Mouse (Mus musculus): ENCODE measurements at regions not wholly inside any gene's neighbourhood (a gene's known extent, or its start where the extent isn't known, plus 50 kb on each side); places are given as distances from the start of the nearest gene placed in this dataset.

DNA sequence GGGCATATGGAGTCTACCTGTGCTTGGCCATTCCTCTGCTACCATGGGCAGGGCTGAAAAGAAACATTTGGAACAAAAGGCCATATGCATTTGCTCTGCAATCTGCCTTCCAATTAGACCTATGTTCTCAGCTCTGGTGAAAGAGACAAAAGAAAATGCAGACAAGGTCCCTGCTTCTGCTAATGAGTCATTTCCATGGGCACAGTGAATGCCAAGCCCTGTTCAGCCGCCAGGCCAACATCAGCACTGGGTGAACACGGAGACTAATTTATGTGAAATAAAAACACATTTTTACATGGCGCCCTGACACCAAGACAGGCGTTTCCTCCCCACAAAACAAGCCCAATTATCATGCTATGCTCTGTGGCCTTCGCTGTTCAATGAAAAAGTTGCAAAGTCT is 419.5 kb upstream of the Kdm8 start:
- DNase-seq (ENCODE audit: low spot score), result no peak

DNA sequence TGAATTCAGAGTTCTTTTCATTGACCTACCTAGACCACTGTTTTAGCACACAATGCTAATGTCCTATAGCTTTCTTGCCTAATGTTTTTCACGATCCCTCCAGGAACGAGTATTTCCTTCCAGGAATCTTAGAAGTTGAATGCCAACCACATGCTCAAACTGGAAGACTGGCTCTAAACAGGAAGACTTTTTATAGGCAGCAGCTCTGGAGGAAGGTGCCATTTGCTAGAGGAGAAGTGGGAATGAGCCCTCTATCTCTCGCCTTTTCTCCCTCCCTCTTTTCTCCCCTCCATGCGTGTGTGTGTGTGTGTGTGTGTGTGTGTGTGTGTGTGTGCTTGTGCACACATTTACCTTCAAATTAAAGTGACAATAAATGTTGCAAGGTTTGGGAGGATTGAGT is 410.7 kb upstream of the Kdm8 start:
- DNase-seq (ENCODE audit: low spot score), result no peak

DNA sequence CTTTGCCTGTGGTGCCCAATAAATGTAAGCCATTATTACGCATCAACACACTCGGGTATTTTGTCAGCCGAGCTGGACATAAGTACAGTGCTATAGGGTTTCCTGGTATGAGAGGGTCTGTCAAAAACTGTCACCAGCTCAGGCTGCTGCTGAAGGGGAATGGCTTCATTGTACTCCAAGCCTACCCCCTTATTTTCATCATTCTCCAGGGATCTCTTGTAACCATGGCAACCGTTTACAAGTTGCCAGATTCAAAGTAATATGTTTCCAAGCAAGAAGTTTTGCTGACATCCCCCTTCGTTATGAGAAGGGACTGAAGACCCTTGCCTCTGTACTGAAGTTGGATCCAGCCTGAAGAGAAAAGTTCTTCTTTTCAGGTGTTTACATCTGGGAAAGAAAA is 410.3 kb upstream of the Kdm8 start:
- DNase-seq (ENCODE audit: low spot score), result no peak

DNA sequence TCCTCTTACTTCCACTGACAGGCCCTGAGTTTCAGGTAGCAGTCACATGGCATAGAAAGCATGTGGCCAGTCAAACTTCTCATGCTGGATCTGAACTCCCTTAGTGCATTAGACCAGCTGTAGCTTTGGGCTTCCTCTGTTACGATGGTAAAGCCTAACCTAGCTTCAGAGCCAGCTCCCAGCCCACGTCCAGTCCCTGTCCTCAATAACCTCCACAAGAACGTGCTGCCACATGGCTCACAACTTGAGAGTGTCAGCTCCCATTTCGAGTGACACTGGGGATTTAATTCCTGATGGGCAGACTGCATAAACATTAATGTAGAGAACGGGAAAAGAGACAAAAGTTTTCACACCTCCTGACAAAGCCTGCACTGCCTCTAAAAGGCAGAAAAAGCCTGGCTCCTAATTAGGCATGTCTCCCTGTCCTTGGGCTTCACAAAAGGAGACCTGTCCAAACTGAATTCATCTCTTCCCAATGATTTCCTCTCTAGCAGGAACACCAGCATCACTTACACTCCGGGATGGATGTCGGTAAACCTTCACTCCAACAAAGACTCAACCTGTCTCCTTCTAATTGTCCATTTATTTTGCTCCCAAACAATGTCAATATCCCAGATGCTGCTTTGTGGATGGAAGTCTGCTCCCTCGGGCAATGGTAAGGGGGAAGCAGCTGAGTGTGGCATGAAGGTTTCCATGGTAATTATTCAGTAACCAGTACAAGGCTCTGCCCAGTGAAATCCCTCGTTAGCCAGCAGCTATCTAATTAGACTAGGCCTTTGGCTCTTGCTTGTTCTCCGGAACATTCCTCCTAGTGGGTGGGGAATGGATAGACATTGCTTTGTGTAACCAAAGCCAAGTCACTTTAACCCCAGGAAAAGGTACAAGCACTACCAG is 408.1 kb upstream of the Kdm8 start:
- no peak for DNase-seq (ENCODE audit: low spot score)

DNA sequence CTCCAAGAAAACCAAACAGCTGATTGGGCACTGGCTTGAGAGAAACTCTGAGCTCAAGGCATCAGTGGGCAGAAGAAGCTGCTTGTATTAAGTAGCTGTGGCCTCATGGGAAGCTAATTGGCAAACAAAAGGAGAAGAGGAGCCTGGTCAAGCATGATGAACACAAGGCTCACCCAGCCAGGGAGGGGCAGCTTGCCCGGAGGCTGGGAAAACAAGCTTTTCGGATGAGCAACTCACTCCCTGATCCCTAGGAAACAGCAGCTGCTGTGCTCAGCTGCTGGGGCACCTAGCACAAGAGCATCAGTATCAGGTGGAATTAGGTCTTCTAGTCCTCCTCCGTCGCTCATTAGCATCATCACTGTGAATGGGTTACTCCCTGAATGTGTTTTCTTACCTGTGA is 405.6 kb upstream of the Kdm8 start:
- no peak for DNase-seq (ENCODE audit: low spot score)

DNA sequence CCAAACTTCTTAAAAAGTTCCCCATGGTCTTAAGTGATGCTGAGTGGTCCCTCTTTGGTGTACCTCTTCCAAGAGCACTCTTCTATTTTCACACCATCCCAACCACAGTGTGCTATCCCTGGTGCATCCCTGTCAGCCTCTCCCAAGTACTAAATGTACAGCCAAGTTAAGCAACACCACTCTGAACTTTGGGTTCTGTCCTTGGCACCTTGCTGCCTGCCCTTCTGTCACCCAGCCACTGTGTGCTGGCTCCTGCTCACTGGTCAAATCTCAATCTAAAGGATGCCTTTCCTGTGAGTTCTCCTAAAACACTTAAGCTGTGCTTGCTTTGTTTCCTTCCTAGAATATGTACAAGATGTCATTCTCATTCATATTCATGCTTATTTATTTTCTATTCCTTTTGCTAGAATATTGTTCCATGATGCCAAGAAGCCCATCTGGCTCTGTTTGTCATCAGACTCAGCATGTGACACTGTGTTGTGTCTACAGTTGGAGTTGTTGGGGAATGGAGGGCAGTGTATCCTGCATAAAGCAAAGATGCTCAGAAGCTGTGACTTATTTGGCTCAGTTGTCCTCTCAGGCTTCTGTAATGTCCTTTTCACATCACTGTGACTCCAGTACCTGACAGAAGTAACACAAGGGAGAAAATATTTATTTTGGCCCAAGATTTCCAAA is 388.4 kb upstream of the Kdm8 start:
- no peak for DNase-seq (ENCODE audit: low spot score)

DNA sequence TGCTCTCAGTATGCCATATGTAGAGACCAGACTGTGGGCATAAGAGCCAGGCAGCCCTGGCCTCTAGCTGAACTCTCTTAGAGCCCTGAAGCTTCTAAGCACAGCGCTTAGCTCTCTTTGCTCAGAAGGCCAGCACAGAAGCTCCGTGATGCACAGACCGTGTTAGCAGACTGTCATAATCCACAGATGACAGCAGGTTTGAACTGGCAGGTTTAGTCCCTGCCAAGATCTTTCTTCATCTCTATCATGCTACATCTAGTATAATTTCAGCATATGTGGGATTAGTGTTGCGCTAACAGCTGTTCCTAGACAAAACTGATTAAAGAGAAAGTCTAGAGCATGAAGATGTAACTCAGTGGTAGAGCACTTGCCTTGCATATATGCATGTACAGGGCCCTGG is 342.0 kb upstream of the Kdm8 start:
- DNase-seq (ENCODE audit: low spot score), result no peak

DNA sequence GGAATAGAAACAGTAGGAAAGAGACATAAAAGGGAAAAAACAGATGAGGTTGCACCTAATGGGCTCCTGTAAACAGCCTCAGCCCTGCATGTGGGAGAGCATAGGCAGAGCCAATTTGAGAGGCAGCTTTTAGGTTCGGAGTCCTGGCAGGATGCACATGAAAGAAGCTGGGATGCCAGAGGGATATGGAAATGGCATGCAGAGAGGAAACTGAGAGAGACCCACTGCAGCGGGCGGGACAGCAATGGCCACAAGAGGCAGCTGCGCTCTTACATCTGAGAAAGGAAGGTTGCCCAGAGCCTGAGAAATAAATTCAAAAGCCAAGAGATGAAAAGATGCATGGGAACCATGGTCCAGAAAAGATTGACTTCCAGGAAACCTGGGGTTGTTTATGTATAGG is 340.5 kb upstream of the Kdm8 start:
- DNase-seq (ENCODE audit: low spot score), result no peak

DNA sequence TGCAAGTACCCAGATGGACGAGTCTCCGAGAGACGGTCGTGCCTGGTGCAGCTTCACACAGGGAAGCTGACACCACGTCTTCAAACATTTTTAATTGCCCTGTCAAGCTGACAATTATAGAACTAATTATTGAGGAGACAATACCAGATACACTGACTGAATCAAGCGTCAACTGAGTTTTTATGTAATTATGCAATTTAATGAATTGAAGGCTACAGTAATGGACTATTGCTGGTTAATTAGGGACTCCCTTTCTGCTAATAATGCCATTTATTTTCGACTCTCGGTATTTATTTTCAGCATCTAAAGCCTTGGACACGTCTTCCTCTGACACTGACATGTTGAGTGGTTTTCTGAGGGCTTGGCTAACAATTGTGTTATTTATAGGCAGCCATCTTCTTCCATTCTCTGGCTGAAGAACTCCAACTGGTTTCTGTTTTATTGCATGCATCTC is 331.6 kb upstream of the Kdm8 start:
- no peak for DNase-seq (ENCODE audit: low spot score)

DNA sequence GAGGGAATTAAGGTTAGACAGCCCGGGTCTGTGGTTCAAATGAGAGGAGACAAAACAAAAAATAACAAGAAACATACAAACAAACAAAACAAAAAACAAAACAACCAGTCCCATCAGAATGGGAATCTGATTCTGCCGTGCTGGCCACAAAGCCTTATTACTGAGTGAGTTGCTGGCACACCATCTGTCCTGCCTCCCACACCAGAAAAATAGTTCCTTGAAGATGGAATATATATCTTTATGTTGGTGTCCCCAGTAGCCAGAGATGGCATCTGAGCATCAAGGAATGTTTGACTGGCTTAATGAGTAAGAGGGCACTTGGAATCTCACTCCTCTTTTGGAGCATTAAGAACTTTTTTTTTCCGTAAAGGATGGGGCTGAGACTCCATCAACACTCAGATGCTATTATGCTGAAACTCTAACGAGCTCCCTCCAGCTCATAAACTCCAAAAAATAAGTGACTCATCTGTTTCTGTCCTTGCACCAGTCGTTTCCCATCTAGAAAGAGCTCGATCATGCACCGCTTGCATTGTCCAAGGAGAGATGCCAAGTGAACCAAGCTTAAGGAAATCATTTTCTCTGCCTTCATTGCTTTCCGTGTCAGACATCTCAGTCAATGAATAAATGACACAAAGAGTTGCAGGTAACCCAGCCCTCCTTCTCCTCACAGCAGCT is 329.0 kb upstream of the Kdm8 start:
- DNase-seq (ENCODE audit: low spot score), result no peak

DNA sequence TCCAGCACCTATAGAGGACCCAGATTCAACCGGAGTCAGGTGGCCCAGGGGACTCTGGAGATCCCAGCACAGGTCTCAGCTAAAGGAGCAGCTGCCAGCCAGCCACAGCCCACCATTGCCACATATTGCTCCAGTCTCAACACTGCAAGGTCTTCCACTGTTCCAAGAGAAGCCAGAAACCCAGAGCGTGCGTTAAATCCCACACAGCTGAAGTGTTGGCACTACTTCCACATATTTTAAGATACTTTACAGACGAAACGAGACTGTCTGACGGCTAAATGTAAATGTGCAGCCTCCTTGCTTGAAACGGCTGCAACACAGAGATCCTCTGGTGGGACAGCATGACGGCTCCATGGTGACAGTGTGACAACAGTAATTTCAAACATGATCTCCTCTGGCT is 327.3 kb upstream of the Kdm8 start:
- DNase-seq (ENCODE audit: low spot score), result no peak

DNA sequence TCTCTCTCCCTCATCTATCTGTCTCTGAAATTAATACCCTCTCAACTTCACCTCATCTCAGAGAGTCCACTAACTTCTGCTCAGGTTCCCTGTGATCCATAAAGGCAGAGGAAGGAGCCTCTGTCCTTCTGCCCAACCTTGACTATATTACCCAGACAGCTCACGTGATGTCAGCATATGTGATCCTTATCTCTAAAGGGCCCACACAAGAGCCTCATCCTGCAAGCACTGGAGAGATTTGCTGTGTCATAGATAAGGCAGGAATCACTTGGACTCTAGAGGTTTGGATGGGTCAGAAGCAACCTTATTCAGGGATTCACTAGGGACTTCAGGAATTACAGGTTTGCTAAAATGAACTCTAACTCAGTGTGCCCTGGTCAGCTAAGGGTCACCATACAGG is 315.3 kb upstream of the Kdm8 start:
- DNase-seq (ENCODE audit: low spot score), result no peak

DNA sequence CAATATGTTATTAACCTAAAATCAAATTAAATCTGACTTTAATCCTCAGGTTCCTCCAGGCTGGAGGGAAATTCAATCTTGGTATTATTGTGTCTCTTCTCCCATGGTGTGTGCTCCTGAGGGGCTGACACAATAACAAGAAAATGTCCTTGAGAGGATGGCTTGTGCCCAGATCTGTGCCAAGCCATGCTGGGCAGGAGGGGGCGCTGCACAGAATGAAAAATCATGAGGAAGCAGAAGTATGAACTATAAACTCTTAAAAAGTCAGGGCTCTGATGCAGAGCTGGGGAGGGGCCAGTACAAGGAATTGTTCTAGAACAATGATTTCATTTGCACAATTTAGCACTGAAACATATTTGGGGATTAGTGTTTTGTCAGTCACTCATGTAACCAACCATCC is 312.5 kb upstream of the Kdm8 start:
- DNase-seq (ENCODE audit: low spot score), result no peak

DNA sequence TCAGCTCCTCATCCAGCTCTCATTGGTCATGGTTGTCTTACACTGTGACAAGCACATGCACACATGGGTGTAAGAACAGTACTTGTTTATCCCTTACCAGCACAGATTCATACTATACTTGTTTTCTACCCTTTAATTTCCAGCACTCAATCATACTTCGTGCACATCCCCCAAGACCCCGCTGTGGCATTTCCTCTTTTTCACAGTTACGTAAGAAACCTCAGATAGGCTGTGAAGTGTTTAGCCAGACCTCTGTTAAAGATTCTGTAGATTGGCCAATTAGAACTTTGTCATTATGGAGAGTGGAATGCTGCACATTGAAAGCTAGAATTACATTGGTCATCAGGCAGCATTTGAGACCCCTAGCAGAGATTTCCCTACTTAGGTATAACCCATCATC is 305.9 kb upstream of the Kdm8 start:
- DNase-seq (ENCODE audit: low spot score), result no peak

DNA sequence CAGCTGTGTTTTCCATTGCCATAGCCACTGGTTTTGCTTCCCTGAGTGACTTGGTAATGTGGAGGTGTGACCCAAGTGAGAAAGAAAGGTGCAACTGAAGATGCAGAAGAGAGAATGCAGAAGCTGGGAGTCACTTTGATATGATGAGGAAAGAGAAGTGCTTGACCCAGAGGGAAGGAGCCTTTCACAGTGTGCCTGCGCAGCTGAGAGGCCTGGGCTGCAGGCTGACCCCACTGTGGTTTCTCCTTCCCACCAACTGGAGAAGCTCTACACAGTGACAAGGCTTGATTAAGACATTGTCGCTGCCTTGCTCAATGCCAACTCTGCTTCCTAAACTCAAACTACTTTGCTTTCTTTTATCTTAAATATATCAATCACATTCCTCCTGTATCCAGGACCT is 305.3 kb upstream of the Kdm8 start:
- no peak for DNase-seq (ENCODE audit: low spot score)

DNA sequence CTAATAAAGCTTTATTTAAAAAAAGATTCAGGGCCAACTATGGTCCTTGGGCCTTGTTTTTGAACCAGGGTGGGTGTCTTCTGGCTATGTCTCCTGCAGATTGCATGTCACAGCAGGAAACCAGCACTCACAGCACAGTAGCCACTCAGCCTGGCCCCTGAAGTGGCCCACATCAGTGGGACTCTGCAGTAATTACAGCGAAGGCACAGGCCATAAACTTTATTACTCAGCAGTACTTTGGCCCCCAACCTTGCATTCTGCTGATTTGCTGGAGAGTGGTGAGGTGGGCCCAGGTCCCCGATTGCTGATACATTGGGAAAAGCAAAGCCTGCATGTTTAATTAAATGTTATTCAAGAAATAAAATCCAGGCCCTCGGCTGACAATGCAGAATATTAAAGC is 303.6 kb upstream of the Kdm8 start:
- no peak for DNase-seq (ENCODE audit: low spot score)

DNA sequence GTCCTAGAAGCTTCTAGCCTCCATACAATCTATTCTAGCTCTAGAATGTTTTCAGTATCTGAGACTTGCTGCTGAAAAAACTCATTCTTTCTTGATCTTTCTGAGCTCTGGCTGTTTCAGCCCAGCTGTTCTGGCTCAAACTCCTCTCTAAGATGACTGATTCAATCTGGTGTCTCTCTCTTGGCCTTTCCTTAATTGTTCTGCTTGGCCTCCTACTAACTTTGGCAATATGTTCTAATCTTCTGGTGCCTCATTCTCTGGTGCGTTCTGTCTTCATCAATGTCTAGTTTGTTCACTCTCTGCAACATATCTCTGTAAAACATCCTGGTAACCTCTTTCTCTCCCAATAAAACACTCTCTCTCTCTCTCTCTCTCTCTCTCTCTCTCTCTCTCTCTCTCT is 302.6 kb upstream of the Kdm8 start:
- DNase-seq (ENCODE audit: low spot score), result no peak

DNA sequence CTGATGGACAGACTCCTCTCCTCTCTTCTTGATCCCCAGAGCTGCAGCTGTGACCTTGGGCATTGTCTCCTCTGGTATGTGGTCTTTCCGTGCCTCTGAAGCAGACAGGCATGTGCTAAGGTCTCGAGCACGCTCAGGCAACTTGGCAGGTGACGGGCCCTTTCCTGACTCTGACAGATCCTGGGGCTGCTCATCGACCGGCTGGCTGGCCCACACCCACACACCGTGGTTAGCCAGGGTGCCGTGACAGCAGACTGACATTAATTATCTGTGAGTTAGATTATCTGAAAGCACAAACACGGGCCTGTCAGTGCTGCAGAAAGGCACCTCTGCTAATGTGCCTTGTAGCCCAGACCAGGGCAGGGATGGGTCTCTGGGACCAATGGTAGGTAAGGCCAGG is 298.5 kb upstream of the Kdm8 start:
- no peak for DNase-seq (ENCODE audit: low spot score)

DNA sequence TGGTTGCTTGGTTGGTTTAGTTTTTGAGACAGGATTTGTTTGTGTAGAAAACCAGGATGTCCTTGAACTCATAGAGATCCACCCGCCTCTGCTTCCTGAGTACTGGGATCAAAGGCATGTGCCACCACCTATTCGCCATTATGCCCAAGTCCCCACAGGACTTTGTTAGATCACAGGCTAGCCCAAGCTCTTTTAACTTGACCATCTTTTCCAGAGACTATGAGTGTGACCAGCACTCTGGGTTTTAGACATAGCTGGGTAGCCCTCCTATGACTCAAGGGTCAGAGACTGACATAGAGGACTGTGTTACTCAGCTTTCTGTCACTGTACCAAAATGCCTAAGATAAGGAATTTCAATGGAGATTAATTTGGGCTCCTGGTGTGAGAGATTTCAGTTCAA is 295.3 kb upstream of the Kdm8 start:
- DNase-seq (ENCODE audit: low spot score), result no peak

DNA sequence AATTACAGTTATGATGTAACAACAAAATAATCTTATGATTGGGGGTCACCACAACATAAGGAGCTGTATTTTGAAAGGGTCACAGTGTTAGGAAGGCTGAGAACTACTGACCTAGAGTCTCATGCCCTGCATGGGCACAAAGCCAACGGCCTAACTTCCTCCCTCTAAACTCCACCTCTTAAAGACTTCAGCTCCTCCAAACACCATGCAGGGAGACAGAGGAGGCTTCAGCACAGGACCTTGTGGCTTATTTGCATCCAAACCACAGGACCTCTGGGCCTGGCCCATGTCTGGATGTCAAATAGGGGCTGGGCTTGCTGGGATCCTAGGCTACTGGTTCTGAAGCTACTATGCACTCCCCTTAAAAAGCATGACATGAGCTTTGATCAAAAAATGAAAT is 294.7 kb upstream of the Kdm8 start:
- DNase-seq (ENCODE audit: low spot score), result no peak

DNA sequence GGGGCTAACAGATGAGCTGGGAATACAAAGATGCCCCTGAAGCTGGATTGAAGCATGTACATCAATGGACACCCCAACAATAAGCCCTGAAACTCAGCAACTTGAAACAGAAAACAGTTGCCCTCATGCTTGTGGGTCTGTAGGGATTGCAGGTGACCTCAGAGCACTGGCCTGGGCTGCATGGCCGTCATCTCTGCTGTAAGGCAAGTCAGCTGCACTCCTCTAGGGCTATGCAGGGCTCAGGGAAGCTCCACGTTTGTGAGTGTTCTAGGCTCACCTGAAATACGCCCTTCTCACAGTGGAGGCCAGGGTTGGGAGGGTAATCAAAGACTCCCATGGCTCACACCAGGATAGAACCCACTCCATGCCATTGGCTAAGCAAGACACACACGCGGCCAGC is 292.2 kb upstream of the Kdm8 start:
- DNase-seq (ENCODE audit: low spot score), result no peak

DNA sequence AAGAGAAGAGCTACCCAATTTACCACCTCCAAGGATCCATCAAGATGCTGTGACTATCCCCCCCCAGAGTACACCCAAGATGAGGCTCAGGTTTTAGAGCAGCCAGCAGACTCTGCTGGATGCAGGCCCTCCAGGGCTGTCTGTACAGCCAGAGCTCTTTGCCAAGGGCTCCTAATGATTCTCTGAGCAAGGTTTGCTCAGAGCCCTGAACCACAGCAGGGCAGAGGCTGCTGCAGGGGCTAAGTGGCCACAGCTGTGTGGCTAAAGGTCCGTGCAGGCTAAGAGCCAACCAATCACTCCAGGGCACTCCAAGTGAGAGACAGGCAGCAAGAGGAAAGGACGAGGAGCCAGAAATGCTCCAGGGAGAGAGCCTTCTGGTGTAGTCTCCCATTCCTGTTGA is 289.2 kb upstream of the Kdm8 start:
- DNase-seq (ENCODE audit: low spot score), result no peak

DNA sequence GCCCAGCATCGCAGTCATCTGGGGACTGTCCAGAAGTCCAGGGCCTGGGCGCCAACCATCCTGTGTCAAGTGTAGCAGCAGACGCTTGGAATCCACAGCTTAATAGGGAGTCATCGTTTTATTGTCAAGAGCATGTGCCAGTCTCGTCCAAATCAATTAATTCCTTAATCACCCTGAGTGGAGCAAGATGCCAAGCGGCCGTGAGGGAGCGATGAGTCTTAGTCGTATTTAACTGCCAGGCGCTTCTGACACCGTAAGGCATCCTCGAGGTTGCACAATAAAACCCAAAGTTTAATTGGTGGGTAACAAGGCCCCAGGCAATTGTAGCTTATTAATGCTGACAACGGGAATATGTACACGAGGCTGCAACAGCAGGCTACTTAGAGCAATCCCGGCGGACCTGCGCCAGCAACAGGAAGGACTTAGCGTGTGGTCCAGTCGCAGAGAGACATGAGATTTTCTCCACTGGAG is 277.6 kb upstream of the Kdm8 start:
- DNase-seq (ENCODE audit: low spot score), result no peak

All from adipocyte (in vitro differentiated cells).